Mouse (Mus musculus) gastrocnemius, adult 18-20 months (tissue): ENCODE measurements around the gene Rasl11a. TPM values are rescaled to one million over a fixed set of nuclear protein-coding genes. Genes with fewer than 3 reads are reported as not detected.
"Not testable (repeated sequence)": the region's sequence is repeated elsewhere in the genome, so short reads cannot be mapped to it uniquely, and the experiment has no call there.

ENCODE experiments used
- DNase-seq: peaks from one replicate; pipeline ENCODE4 v3.0.0; 2021; ENCODE audit warnings: low spot score
- total RNA-seq, 2 experiments: library from RNA; stranded (reverse); gene quantifications; 2 replicates each; pipeline ENCODE4 v1.2.3; 2021

Rasl11a gene
- total RNA-seq, 2 experiments from 2014 or later: 1.7 to 1.8 TPM

DNA sequence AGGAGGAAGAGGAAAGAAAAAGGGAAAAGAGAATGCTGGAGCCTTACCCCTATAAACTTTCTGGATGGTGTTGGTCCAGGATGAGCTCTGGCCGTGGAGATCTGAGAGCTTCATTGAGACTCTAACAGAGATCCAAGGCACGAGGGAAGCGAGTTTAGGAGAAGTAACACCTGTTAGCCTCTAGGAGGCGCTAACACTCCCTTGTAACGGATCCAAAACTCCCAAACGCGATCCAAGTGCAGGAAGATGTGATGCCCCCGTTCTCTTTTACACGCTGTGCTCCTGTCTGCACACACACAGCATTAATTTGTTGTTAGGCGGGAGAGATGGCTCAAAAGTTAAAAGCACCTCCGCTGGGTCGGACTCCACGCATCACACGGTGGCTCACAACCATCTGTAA, 46.3 kb downstream of the Rasl11a start:
- DNase-seq: peak; percentile 11

- no peak for DNase-seq
These were observed 48.0 kb downstream of the Rasl11a start for GRCm38 (mm10) chr5:146892904-146893303.

DNA sequence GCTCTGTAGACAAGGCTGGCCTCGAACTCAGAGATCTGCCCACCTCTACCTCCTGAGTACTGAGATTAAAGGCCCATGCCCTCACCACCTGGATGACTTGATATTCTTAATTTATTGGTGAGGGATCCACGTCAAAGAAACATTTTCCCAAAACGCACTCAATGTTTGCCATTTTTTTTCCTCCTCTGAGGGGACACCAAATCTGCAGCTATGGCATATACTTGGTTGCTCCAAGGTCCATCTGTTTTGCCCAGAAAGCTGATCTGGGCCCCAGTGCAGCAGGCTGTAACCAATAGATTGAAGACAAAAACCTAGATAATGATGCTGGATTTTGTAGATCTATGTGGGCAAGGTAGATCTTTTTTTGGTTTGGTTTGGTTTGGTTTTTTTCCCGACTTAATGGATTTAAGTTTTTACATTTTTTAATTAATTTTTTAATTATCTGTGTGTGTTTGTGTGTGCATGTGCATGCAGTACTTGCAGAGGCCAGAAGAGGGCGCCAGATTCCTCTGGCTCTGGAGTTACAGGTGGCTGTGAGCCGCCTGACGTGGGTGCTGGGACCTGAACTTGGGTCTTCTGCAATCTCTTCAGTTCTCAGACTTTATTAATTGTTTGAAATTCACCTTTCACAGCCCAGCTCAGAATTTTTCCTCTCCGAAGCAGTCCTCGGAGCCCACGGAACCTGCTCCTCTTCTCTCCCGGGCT, 48.8 kb downstream of the Rasl11a start:
- DNase-seq: no peak

- DNase-seq: not testable (repeated sequence)
These were observed 50.8 kb downstream of the Rasl11a start for GRCm38 (mm10) chr5:146895667-146896066.

- no peak for DNase-seq
These were observed 52.1 kb downstream of the Rasl11a start for GRCm38 (mm10) chr5:146896973-146897372.

Other genes with a start within 250 kb of the Rasl11a start
- 10 to 100 TPM; 16.4 to 17.9 TPM for gene Usp12, start 50.1 kb upstream of the Rasl11a start, total RNA-seq
- gene Rpl21, start 12.2 kb upstream of the Rasl11a start, total RNA-seq: 100 to 1,000 TPM; 133 to 155 TPM
- gene Gtf3a, start 103.6 kb downstream of the Rasl11a start, total RNA-seq: 10 to 100 TPM; 26.4 to 27.9 TPM
- 10 to 100 TPM; 22.1 to 24.3 TPM for gene Mtif3, start 118.7 kb downstream of the Rasl11a start, total RNA-seq
- gene Lnx2, start 231.5 kb downstream of the Rasl11a start, total RNA-seq: 1 to 10 TPM; 2.2 to 2.5 TPM
- 10 to 100 TPM; 83.4 to 85.4 TPM for gene Polr1d, start 232.0 kb downstream of the Rasl11a start, total RNA-seq